Mouse (Mus musculus): ENCODE results near the gene Slc9b2. TPM values are rescaled to one million over a fixed set of nuclear protein-coding genes. Genes with fewer than 3 reads are reported as not detected.

The Slc9b2 gene
- polyA plus RNA-seq, 1 experiment, result not detected

- Histone ChIP-seq H3K27me3 (replicated peaks) (peaks cover 3% of the 10 kb centered on the region), H3K36me3 (replicated peaks; ENCODE audit: low read length) (no peaks in the 10 kb centered on the region), H3K4me3 (replicated peaks) (no peak overlapping the region), H3K9me3 (no peaks in the 10 kb centered on the region), H3K4me1 (no peaks in the 10 kb centered on the region)
- TF ChIP-seq FLI1 (IDR thresholded peaks at IDR 0.05; ENCODE audit: low read length) (no peak), GATA1 (IDR thresholded peaks at IDR 0.05; ENCODE audit: borderline replicate concordance, low read length) (no peak)
Observed at GRCm38 (mm10) chr3:135328560-135328959, 21.1 kb downstream of the Slc9b2 start.

- H3K27me3 ChIP-seq (replicated peaks), result peaks cover under 1% of the 10 kb centered on the region
- no peaks in the 10 kb centered on the region for H3K9me3 ChIP-seq
- H3K36me3 ChIP-seq (replicated peaks; ENCODE audit: low read length), result no peaks in the 10 kb centered on the region
- H3K4me3 ChIP-seq (replicated peaks), result no peak overlapping the region
- TF ChIP-seq GATA1 (IDR thresholded peaks at IDR 0.05; ENCODE audit: borderline replicate concordance, low read length) (no peak), FLI1 (IDR thresholded peaks at IDR 0.05; ENCODE audit: low read length) (no peak)
- no peaks in the 10 kb centered on the region for H3K4me1 ChIP-seq
Observed at GRCm38 (mm10) chr3:135332691-135333090, 25.2 kb downstream of the Slc9b2 start.

- Histone ChIP-seq H3K36me3 (replicated peaks; ENCODE audit: low read length) (no peaks in the 10 kb centered on the region), H3K4me1 (no peaks in the 10 kb centered on the region), H3K27me3 (replicated peaks) (peaks cover 2% of the 10 kb centered on the region), H3K4me3 (replicated peaks) (no peak overlapping the region), H3K9me3 (no peaks in the 10 kb centered on the region)
- TF ChIP-seq GATA1 (IDR thresholded peaks at IDR 0.05; ENCODE audit: borderline replicate concordance, low read length) (no peak), FLI1 (IDR thresholded peaks at IDR 0.05; ENCODE audit: low read length) (no peak)
Observed at GRCm38 (mm10) chr3:135333763-135334162, 26.3 kb downstream of the Slc9b2 start.

GRCm38 (mm10) chr3:135347739-135348264 is 40.3 kb downstream of the Slc9b2 start, which contains the start of gene Slc9b1:
Gene Slc9b1, plus strand, starts transcription at chr3:135348029.
- Histone ChIP-seq H3K4me1 (no peaks in the 10 kb centered on the region), H3K4me3 (replicated peaks) (no peak within 1 kb of the TSS), H3K9me3 (no peaks in the 10 kb centered on the region), H3K36me3 (replicated peaks; ENCODE audit: low read length) (no peaks in the 10 kb centered on the region), H3K27me3 (replicated peaks) (no peaks in the 10 kb centered on the region)
- TF ChIP-seq FLI1 (IDR thresholded peaks at IDR 0.05; ENCODE audit: low read length), result no peak
- no peak for TF ChIP-seq GATA1 (IDR thresholded peaks at IDR 0.05; ENCODE audit: borderline replicate concordance, low read length)

- H3K4me1 ChIP-seq, result no peaks in the 10 kb centered on the region
- peaks cover 5% of the 10 kb centered on the region for H3K27me3 ChIP-seq (replicated peaks)
- no peaks in the 10 kb centered on the region for H3K9me3 ChIP-seq
- TF ChIP-seq GATA1 (IDR thresholded peaks at IDR 0.05; ENCODE audit: borderline replicate concordance, low read length), result no peak
- TF ChIP-seq FLI1 (IDR thresholded peaks at IDR 0.05; ENCODE audit: low read length), result no peak
- no peaks in the 10 kb centered on the region for H3K36me3 ChIP-seq (replicated peaks; ENCODE audit: low read length)
- no peak overlapping the region for H3K4me3 ChIP-seq (replicated peaks)
Observed at GRCm38 (mm10) chr3:135349022-135349421, 41.5 kb downstream of the Slc9b2 start.

- Histone ChIP-seq H3K9me3 (no peaks in the 10 kb centered on the region), H3K36me3 (replicated peaks; ENCODE audit: low read length) (no peaks in the 10 kb centered on the region), H3K4me1 (no peaks in the 10 kb centered on the region), H3K4me3 (replicated peaks) (no peak overlapping the region), H3K27me3 (replicated peaks) (peaks cover 5% of the 10 kb centered on the region)
- TF ChIP-seq FLI1 (IDR thresholded peaks at IDR 0.05; ENCODE audit: low read length) (no peak), GATA1 (IDR thresholded peaks at IDR 0.05; ENCODE audit: borderline replicate concordance, low read length) (no peak)
Observed at GRCm38 (mm10) chr3:135351857-135352256, 44.4 kb downstream of the Slc9b2 start.

GRCm38 (mm10) chr3:135357394-135357793 is 49.9 kb downstream of the Slc9b2 start:
- peaks cover 5% of the 10 kb centered on the region for H3K27me3 ChIP-seq (replicated peaks)

GRCm38 (mm10) chr3:135375836-135376235 is 68.3 kb downstream of the Slc9b2 start:
- peaks cover 2% of the 10 kb centered on the region for H3K27me3 ChIP-seq (replicated peaks)

More at GRCm38 (mm10) chr3:135357394-135357793, 49.9 kb downstream of the Slc9b2 start:
- TF ChIP-seq FLI1 (IDR thresholded peaks at IDR 0.05; ENCODE audit: low read length), result no peak
- TF ChIP-seq GATA1 (IDR thresholded peaks at IDR 0.05; ENCODE audit: borderline replicate concordance, low read length), result no peak
- Histone ChIP-seq H3K4me3 (replicated peaks) (no peak overlapping the region), H3K4me1 (no peaks in the 10 kb centered on the region), H3K9me3 (no peaks in the 10 kb centered on the region), H3K36me3 (replicated peaks; ENCODE audit: low read length) (no peaks in the 10 kb centered on the region)

GRCm38 (mm10) chr3:135377445-135377844 is 69.9 kb downstream of the Slc9b2 start:
- Histone ChIP-seq H3K4me1 (no peaks in the 10 kb centered on the region), H3K36me3 (replicated peaks; ENCODE audit: low read length) (no peaks in the 10 kb centered on the region), H3K9me3 (no peaks in the 10 kb centered on the region), H3K4me3 (replicated peaks) (peak overlapping the region; percentile 18), H3K27me3 (replicated peaks) (peaks cover 2% of the 10 kb centered on the region)
- no peak for TF ChIP-seq FLI1 (IDR thresholded peaks at IDR 0.05; ENCODE audit: low read length)
- no peak for TF ChIP-seq GATA1 (IDR thresholded peaks at IDR 0.05; ENCODE audit: borderline replicate concordance, low read length)

More at GRCm38 (mm10) chr3:135375836-135376235, 68.3 kb downstream of the Slc9b2 start:
- H3K36me3 ChIP-seq (replicated peaks; ENCODE audit: low read length), result no peaks in the 10 kb centered on the region
- no peaks in the 10 kb centered on the region for H3K4me1 ChIP-seq
- no peak overlapping the region for H3K4me3 ChIP-seq (replicated peaks)
- H3K9me3 ChIP-seq, result no peaks in the 10 kb centered on the region
- TF ChIP-seq GATA1 (IDR thresholded peaks at IDR 0.05; ENCODE audit: borderline replicate concordance, low read length), result no peak
- TF ChIP-seq FLI1 (IDR thresholded peaks at IDR 0.05; ENCODE audit: low read length), result no peak

- Histone ChIP-seq H3K36me3 (replicated peaks; ENCODE audit: low read length) (no peaks in the 10 kb centered on the region), H3K4me1 (no peaks in the 10 kb centered on the region), H3K9me3 (no peaks in the 10 kb centered on the region), H3K4me3 (replicated peaks) (no peak overlapping the region), H3K27me3 (replicated peaks) (peaks cover 4% of the 10 kb centered on the region)
- TF ChIP-seq FLI1 (IDR thresholded peaks at IDR 0.05; ENCODE audit: low read length), result no peak
- TF ChIP-seq GATA1 (IDR thresholded peaks at IDR 0.05; ENCODE audit: borderline replicate concordance, low read length), result no peak
Observed at GRCm38 (mm10) chr3:135379868-135380267, 72.4 kb downstream of the Slc9b2 start.
